Mouse (Mus musculus): ENCODE data around the gene Fblim1. TPM values are rescaled to one million over a fixed set of nuclear protein-coding genes. Genes with fewer than 3 reads are reported as not detected.

Fblim1 gene
- polyA plus RNA-seq, 1 experiment from 2014 or later, result 76.4 TPM

- Histone ChIP-seq H3K9me3 (ENCODE audit: low read length) (no peaks in the 10 kb centered on the region), H3K36me3 (ENCODE audit: insufficient read depth, low read length) (peaks cover 21% of the 10 kb centered on the region), H3K27ac (ENCODE audit: low read length) (peak overlapping the region; percentile 75), H3K4me3 (ENCODE audit: low read length) (no peak overlapping the region), H3K9ac (replicated peaks; ENCODE audit: low read length) (peak overlapping the region; percentile 54), H3K4me2 (replicated peaks; ENCODE audit: low read depth, low read length) (no peak overlapping the region; the same call in 1 of the 2 replicates), H3K4me1 (ENCODE audit: insufficient read depth, low read length) (peaks cover 17% of the 10 kb centered on the region), H3K27me3 (ENCODE audit: insufficient read depth, low read length) (no peaks in the 10 kb centered on the region)
- WGBS, result 17% methylated on average over 7 of the region's 7 CpGs
- ATAC-seq (ENCODE audit: low FRiP score, low TSS enrichment), result peak; percentile 55
Observed at GRCm38 (mm10) chr4:141643118-141643855, 37.4 kb upstream of the Fblim1 start.

GRCm38 (mm10) chr4:141641961-141642811, 36.3 kb upstream of the Fblim1 start:
- Histone ChIP-seq H3K4me1 (ENCODE audit: insufficient read depth, low read length) (peaks cover 17% of the 10 kb centered on the region), H3K27ac (ENCODE audit: low read length) (0 out of 2 replicates have a peak overlapping the region, but pooled peaks have one; percentile 7), H3K9me3 (ENCODE audit: low read length) (no peaks in the 10 kb centered on the region), H3K4me2 (replicated peaks; ENCODE audit: low read depth, low read length) (no peak overlapping the region), H3K36me3 (ENCODE audit: insufficient read depth, low read length) (peaks cover 26% of the 10 kb centered on the region), H3K4me3 (ENCODE audit: low read length) (no peak overlapping the region), H3K9ac (replicated peaks; ENCODE audit: low read length) (no peak overlapping the region), H3K27me3 (ENCODE audit: insufficient read depth, low read length) (no peaks in the 10 kb centered on the region)
- WGBS, result 82% methylated on average over 25 of the region's 25 CpGs
- ATAC-seq (ENCODE audit: low FRiP score, low TSS enrichment), result no peak

GRCm38 (mm10) chr4:141641353-141641771, 35.5 kb upstream of the Fblim1 start:
- H3K9ac ChIP-seq (replicated peaks; ENCODE audit: low read length), result no peak overlapping the region
- H3K4me3 ChIP-seq (ENCODE audit: low read length), result no peak overlapping the region
- H3K27me3 ChIP-seq (ENCODE audit: insufficient read depth, low read length), result no peaks in the 10 kb centered on the region
- ATAC-seq (ENCODE audit: low FRiP score, low TSS enrichment), result no peak
- 85% methylated on average over 7 of the region's 7 CpGs for WGBS
- H3K27ac ChIP-seq (ENCODE audit: low read length), result 0 out of 2 replicates have a peak overlapping the region, but pooled peaks have one; percentile 7
- H3K4me1 ChIP-seq (ENCODE audit: insufficient read depth, low read length), result peaks cover 17% of the 10 kb centered on the region
- no peak overlapping the region for H3K4me2 ChIP-seq (replicated peaks; ENCODE audit: low read depth, low read length)
- peaks cover 34% of the 10 kb centered on the region for H3K36me3 ChIP-seq (ENCODE audit: insufficient read depth, low read length)
- H3K9me3 ChIP-seq (ENCODE audit: low read length), result no peaks in the 10 kb centered on the region

GRCm38 (mm10) chr4:141639474-141639873, 33.6 kb upstream of the Fblim1 start:
- Histone ChIP-seq H3K9ac (replicated peaks; ENCODE audit: low read length) (no peak overlapping the region), H3K9me3 (ENCODE audit: low read length) (no peaks in the 10 kb centered on the region), H3K27me3 (ENCODE audit: insufficient read depth, low read length) (no peaks in the 10 kb centered on the region), H3K4me1 (ENCODE audit: insufficient read depth, low read length) (peaks cover 17% of the 10 kb centered on the region), H3K4me3 (ENCODE audit: low read length) (no peak overlapping the region), H3K27ac (ENCODE audit: low read length) (no peak overlapping the region), H3K36me3 (ENCODE audit: insufficient read depth, low read length) (peaks cover 34% of the 10 kb centered on the region), H3K4me2 (replicated peaks; ENCODE audit: low read depth, low read length) (no peak overlapping the region)
- WGBS, result 63% methylated on average over 11 of the region's 11 CpGs
- ATAC-seq (ENCODE audit: low FRiP score, low TSS enrichment), result no peak

DNA sequence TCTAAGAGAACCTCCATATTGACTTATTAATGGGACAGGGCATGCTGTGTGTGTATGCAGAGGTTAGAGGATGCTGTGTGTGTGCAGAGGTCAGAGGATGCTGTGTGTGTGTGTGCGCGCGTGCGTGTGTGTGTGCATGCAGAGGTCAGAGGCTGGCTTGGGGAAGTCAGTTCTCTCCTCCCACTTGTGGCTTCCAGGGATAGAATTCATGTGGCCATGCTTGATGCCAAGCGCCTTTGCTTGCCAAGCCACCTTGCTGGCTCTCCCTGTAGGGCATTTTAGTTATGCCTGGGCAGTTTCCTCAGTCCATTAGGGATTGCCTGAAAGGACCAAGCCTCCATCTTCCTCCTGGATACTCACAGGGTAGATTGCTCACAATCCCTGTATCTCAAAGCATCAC, 30.8 kb upstream of the Fblim1 start:
- no peaks in the 10 kb centered on the region for H3K4me1 ChIP-seq (ENCODE audit: insufficient read depth, low read length)
- H3K4me3 ChIP-seq (ENCODE audit: low read length), result no peak overlapping the region
- H3K27ac ChIP-seq (ENCODE audit: low read length), result no peak overlapping the region
- H3K36me3 ChIP-seq (ENCODE audit: insufficient read depth, low read length), result peaks cover 49% of the 10 kb centered on the region
- WGBS, result 90% methylated on average over 5 of the region's 5 CpGs
- no peak overlapping the region for H3K4me2 ChIP-seq (replicated peaks; ENCODE audit: low read depth, low read length)
- no peak overlapping the region for H3K9ac ChIP-seq (replicated peaks; ENCODE audit: low read length)
- H3K27me3 ChIP-seq (ENCODE audit: insufficient read depth, low read length), result no peaks in the 10 kb centered on the region
- no peaks in the 10 kb centered on the region for H3K9me3 ChIP-seq (ENCODE audit: low read length)
- ATAC-seq (ENCODE audit: low FRiP score, low TSS enrichment), result no peak

GRCm38 (mm10) chr4:141635991-141636390, 30.1 kb upstream of the Fblim1 start:
- H3K4me2 ChIP-seq (replicated peaks; ENCODE audit: low read depth, low read length), result no peak overlapping the region
- no peaks in the 10 kb centered on the region for H3K27me3 ChIP-seq (ENCODE audit: insufficient read depth, low read length)
- ATAC-seq (ENCODE audit: low FRiP score, low TSS enrichment), result no peak
- H3K36me3 ChIP-seq (ENCODE audit: insufficient read depth, low read length), result peaks cover 49% of the 10 kb centered on the region
- H3K9me3 ChIP-seq (ENCODE audit: low read length), result no peaks in the 10 kb centered on the region
- H3K9ac ChIP-seq (replicated peaks; ENCODE audit: low read length), result no peak overlapping the region
- no peak overlapping the region for H3K27ac ChIP-seq (ENCODE audit: low read length)
- H3K4me1 ChIP-seq (ENCODE audit: insufficient read depth, low read length), result no peaks in the 10 kb centered on the region
- 78% methylated on average over 9 of the region's 9 CpGs for WGBS
- H3K4me3 ChIP-seq (ENCODE audit: low read length), result no peak overlapping the region

DNA sequence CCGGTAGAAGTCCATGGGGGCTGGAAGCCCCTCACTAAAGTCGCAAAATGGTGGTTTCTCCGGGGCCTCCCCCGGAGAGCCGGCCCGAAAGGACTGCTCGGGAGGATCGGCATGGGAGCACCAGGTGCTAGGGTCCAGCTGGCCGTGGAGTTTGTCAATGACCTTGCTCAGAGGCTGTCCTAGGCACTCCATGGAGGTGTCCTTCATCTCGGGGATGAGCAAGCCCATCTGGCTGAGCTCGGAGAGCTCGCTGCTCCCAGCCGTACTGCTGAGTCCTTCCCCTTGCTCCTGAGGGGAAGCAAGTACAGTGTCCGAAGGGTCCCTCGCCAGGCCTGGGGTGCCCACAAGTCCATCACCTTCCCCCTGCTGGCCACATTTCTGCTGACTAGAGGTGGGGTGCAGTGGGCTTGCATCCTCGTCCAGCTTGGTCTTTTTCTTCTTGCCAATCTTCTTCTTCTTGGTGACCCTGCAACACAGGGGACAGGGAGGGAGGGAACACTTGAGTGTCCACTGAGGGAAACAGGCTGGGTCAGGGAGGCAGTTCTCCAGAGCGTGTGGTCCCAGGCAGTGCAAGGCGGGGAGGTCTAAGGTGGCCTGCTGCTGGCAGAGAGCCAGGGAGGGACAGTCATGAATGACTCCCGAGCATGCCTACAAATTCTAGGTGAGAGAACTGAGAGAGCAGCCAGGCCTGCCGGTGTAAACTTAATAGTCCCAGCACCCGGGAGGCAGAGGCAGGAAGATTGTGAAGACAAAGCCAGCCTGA, 26.4 kb upstream of the Fblim1 start:
- Histone ChIP-seq H3K4me3 (ENCODE audit: low read length) (no peak overlapping the region), H3K4me2 (replicated peaks; ENCODE audit: low read depth, low read length) (no peak overlapping the region), H3K4me1 (ENCODE audit: insufficient read depth, low read length) (no peaks in the 10 kb centered on the region), H3K9me3 (ENCODE audit: low read length) (no peaks in the 10 kb centered on the region), H3K27ac (ENCODE audit: low read length) (no peak overlapping the region), H3K27me3 (ENCODE audit: insufficient read depth, low read length) (no peaks in the 10 kb centered on the region), H3K9ac (replicated peaks; ENCODE audit: low read length) (no peak overlapping the region), H3K36me3 (ENCODE audit: insufficient read depth, low read length) (peaks cover 75% of the 10 kb centered on the region)
- no peak for ATAC-seq (ENCODE audit: low FRiP score, low TSS enrichment)
- WGBS, result 87% methylated on average over 21 of the region's 21 CpGs

DNA sequence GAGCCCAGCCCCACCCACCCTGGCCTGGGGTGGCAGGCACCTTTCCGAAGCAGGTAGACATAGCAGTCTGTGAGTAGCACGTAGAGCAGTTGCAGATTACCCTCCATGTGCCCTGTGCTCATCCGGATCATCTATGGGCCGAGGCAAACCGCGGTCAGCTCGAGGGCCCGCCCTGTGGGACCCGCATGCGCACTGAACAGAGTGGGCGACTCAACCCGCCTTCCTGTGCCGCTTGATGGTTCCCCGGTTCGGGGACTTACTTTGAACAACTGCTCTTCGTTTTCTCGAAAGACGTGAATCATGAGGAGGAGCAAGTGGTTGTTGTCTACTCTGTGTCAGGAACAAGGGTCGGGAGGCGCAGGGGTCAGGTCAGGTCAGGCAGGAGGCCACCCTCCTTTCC, 25.4 kb upstream of the Fblim1 start:
- no peak overlapping the region for H3K9ac ChIP-seq (replicated peaks; ENCODE audit: low read length)
- 94% methylated on average over 20 of the region's 20 CpGs for WGBS
- peaks cover 73% of the 10 kb centered on the region for H3K36me3 ChIP-seq (ENCODE audit: insufficient read depth, low read length)
- no peak for ATAC-seq (ENCODE audit: low FRiP score, low TSS enrichment)
- no peak overlapping the region for H3K4me3 ChIP-seq (ENCODE audit: low read length)
- no peak overlapping the region for H3K4me2 ChIP-seq (replicated peaks; ENCODE audit: low read depth, low read length)
- H3K4me1 ChIP-seq (ENCODE audit: insufficient read depth, low read length), result no peaks in the 10 kb centered on the region
- H3K27me3 ChIP-seq (ENCODE audit: insufficient read depth, low read length), result no peaks in the 10 kb centered on the region
- no peak overlapping the region for H3K27ac ChIP-seq (ENCODE audit: low read length)
- no peaks in the 10 kb centered on the region for H3K9me3 ChIP-seq (ENCODE audit: low read length)

- Histone ChIP-seq H3K4me2 (replicated peaks; ENCODE audit: low read depth, low read length) (no peak overlapping the region), H3K4me1 (ENCODE audit: insufficient read depth, low read length) (no peaks in the 10 kb centered on the region), H3K9ac (replicated peaks; ENCODE audit: low read length) (no peak overlapping the region), H3K9me3 (ENCODE audit: low read length) (no peaks in the 10 kb centered on the region), H3K27me3 (ENCODE audit: insufficient read depth, low read length) (no peaks in the 10 kb centered on the region), H3K36me3 (ENCODE audit: insufficient read depth, low read length) (peaks cover 75% of the 10 kb centered on the region), H3K27ac (ENCODE audit: low read length) (no peak overlapping the region), H3K4me3 (ENCODE audit: low read length) (no peak overlapping the region)
- no peak for ATAC-seq (ENCODE audit: low FRiP score, low TSS enrichment)
- 90% methylated on average over 11 of the region's 11 CpGs for WGBS
Observed at GRCm38 (mm10) chr4:141630021-141630420, 24.1 kb upstream of the Fblim1 start.
